Comparison of ENCODE assay signal across 13 mouse cellular contexts in the genomic region with DNA sequence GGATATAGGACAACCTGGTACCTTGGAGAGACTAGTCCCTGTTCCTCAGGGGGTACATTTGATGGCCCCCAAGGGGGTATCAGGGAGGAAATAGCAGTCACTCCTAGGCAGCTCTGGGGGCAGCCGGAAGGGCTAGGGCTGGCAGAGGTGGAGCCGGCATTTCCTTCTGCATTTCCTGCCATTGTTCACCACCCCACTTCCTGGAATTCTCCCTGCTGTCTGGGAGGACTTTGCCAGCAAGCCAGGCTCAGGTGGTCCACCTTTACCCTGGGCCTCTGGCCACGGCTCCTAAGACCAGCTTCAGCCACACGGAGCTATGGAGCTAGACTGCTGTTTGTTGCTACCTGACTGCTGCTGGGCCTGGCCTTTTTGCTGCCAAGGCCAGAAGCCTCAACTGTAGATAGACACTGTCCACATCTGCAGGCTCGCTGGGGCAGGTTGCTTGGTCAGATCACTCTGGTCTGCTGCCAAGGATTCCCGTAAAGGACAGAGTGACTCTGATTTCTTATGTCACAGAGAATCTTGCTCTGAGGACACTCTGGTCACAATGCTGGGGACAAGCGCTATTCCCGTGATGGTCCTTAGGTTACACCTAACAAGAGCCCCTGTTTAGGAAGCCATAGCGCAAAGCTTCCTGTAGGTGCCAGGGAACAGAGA. TPM values are rescaled to one million over a fixed set of nuclear protein-coding genes. Genes with fewer than 3 reads are reported as not detected.
A peak's percentile ranks its signal among the peaks of the same experiment; 100 is the strongest.
DNase-seq lines count a peak whose midpoint lies in the region; ATAC-seq lines count a peak whose summit lies in the region.
"Had no signal": no experiment of that assay in that cellular context is flagged by ENCODE, and none has a peak within 500 bp of the region (broad histone marks: within the 10 kb centered on the region; RNA-seq: fewer than 3 reads in every experiment).

No protein-coding gene starts in this region.

- H3K9ac ChIP-seq in forebrain, embryonic 14.5 days (ENCODE audit: low read length) = no peak overlapping the region
- H3K9ac ChIP-seq in limb, embryonic 12.5 days (replicated peaks) = no peak overlapping the region
- H3K9ac ChIP-seq: forebrain, embryonic 13.5 days had no signal

- no peak for DNase-seq in forebrain, embryonic 10.5 days (ENCODE audit: extremely low spot score, low spot score)
- no peak for DNase-seq in forebrain, embryonic 14.5 days (ENCODE audit: low spot score)
- peak; percentile 19 for DNase-seq in adrenal gland, postnatal 25 days
- peak; percentile 26 for DNase-seq in heart, postnatal 25 days (ENCODE audit: low spot score)
- no peak for DNase-seq in layer of hippocampus, postnatal 25 days (ENCODE audit: extremely low spot score in 1 of 2, low spot score in 1 of 2)
- DNase-seq in retina, postnatal 1 day = no peak
- DNase-seq: B cell, adult 2 months; cerebellum, postnatal 36 days; liver had no signal

- no peak for ATAC-seq in forebrain, embryonic 14.5 days
- ATAC-seq in limb, embryonic 12.5 days (ENCODE audit: insufficient number of reproducible peaks, insufficient read depth, low FRiP score, low TSS enrichment, low read depth) = no peak
- no peak for ATAC-seq in cerebellum, adult (ENCODE audit: insufficient number of reproducible peaks, low FRiP score, low TSS enrichment)
- ATAC-seq: forebrain, embryonic 13.5 days; inflammation-experienced regulatory T-cells, adult 6 months had no signal

- peaks cover 8% of the 10 kb centered on the region; the same call in 1 of the 2 replicates for H3K4me1 ChIP-seq in forebrain, embryonic 10.5 days
- H3K4me1 ChIP-seq in forebrain, embryonic 14.5 days (ENCODE audit: control insufficient read depth, insufficient read depth, low read length) = no peaks in the 10 kb centered on the region
- no peaks in the 10 kb centered on the region for H3K4me1 ChIP-seq in limb, embryonic 12.5 days (replicated peaks)
- H3K4me1 ChIP-seq: forebrain, embryonic 13.5 days had no signal

- H3K36me3 ChIP-seq in forebrain, embryonic 10.5 days (replicated peaks) = no peaks in the 10 kb centered on the region
- H3K36me3 ChIP-seq in forebrain, embryonic 14.5 days (ENCODE audit: control insufficient read depth, insufficient read depth, low read length) = no peaks in the 10 kb centered on the region
- H3K36me3 ChIP-seq in limb, embryonic 12.5 days = no peaks in the 10 kb centered on the region

- intact Hi-C loops in heart, postnatal 25 days (cut with DNase I) = no loop called here

- no peak overlapping the region for H3K4me3 ChIP-seq in forebrain, embryonic 10.5 days
- no peak overlapping the region for H3K4me3 ChIP-seq in forebrain, embryonic 14.5 days (ENCODE audit: low read depth, low read length)
- H3K4me3 ChIP-seq in limb, embryonic 12.5 days (replicated peaks) = no peak overlapping the region
- H3K4me3 ChIP-seq: forebrain, embryonic 13.5 days had no signal

- 84% methylated on average over 9 of the region's 9 CpGs for WGBS in forebrain, embryonic 10.5 days
- 86% methylated on average over 9 of the region's 9 CpGs for WGBS in forebrain, embryonic 14.5 days
- 80% methylated on average over 9 of the region's 9 CpGs for WGBS in limb, embryonic 12.5 days

- no peak overlapping the region for H3K4me2 ChIP-seq in forebrain, embryonic 14.5 days (ENCODE audit: low read length)
- H3K4me2 ChIP-seq in limb, embryonic 12.5 days = no peak overlapping the region
- H3K4me2 ChIP-seq: forebrain, embryonic 13.5 days had no signal

- peak overlapping the region; percentile 49 for H3K27ac ChIP-seq in forebrain, embryonic 10.5 days
- no peak overlapping the region for H3K27ac ChIP-seq in forebrain, embryonic 14.5 days (ENCODE audit: low read depth, low read length)
- 0 out of 2 replicates have a peak overlapping the region, but pooled peaks have one; percentile 41 for H3K27ac ChIP-seq in limb, embryonic 12.5 days
- H3K27ac ChIP-seq: forebrain, embryonic 13.5 days had no signal

- no peaks in the 10 kb centered on the region for H3K27me3 ChIP-seq in forebrain, embryonic 10.5 days (ENCODE audit: poor library complexity, severe bottlenecking)
- H3K27me3 ChIP-seq in forebrain, embryonic 14.5 days (replicated peaks; ENCODE audit: control insufficient read depth, insufficient read depth, low read length) = no peaks in the 10 kb centered on the region
- H3K27me3 ChIP-seq in limb, embryonic 12.5 days = no peaks in the 10 kb centered on the region
- H3K27me3 ChIP-seq: forebrain, embryonic 13.5 days had no signal

- H3K9me3 ChIP-seq in forebrain, embryonic 10.5 days = no peaks in the 10 kb centered on the region
- no peaks in the 10 kb centered on the region for H3K9me3 ChIP-seq in forebrain, embryonic 14.5 days (replicated peaks; ENCODE audit: control insufficient read depth, low read length)
- H3K9me3 ChIP-seq in limb, embryonic 12.5 days = no peaks in the 10 kb centered on the region
- H3K9me3 ChIP-seq: forebrain, embryonic 13.5 days had no signal

RNA-seq across cellular contexts. Expression of a gene that starts 45.6 kb away (rescaled TPM):
- polyA plus RNA-seq in forebrain, embryonic 10.5 days (2016; fragmentation: Nextera tagmentation; extraction: Ambion mirVana) = 3.9 and 4.6 TPM in 2 replicates
- polyA plus RNA-seq in forebrain, embryonic 14.5 days (2014; fragmentation: Nextera tagmentation; extraction: Ambion mirVana) = 1.2 and 1.4 TPM in 2 replicates
- 48.0 and 57.7 TPM in 2 replicates for total RNA-seq in adrenal gland, postnatal 25 days (2021)
- 100 to 1,000 TPM; 111 to 119 TPM for total RNA-seq in heart, postnatal 25 days (2021)
- polyA plus RNA-seq in limb, embryonic 12.5 days (2016; fragmentation: Nextera tagmentation; extraction: Ambion mirVana) = 13.3 and 15.9 TPM in 2 replicates
- total RNA-seq in layer of hippocampus, postnatal 25 days (2021) = 1 to 10 TPM; 1.1 to 3.5 TPM
- polyA plus RNA-seq: inflammation-experienced regulatory T-cells, adult 6 months had no signal

Comparison
In these comparisons a context has a peak if more than half of its experiments do, and no peak if none do; other contexts are left out.
1. DNase-seq: peak in adrenal gland, postnatal 25 days (single experiment) and heart, postnatal 25 days (single experiment); none in forebrain, embryonic 10.5 days (single experiment), forebrain, embryonic 14.5 days (single experiment), layer of hippocampus, postnatal 25 days (0 of 2) and retina, postnatal 1 day (single experiment).
2. RNA of a gene that starts 45.6 kb away (total RNA-seq): 111 to 119 TPM in heart, postnatal 25 days and 48.0 to 57.7 TPM in adrenal gland, postnatal 25 days; 1.1 to 3.5 TPM in layer of hippocampus, postnatal 25 days; every median in the first group is over 10 times any median in the second.